Mouse (Mus musculus) bone marrow macrophage, adult 2 months (primary cell): Measurements from ENCODE around the gene Vgll4.

Source experiments
- CTCF ChIP-seq: IDR thresholded peaks from 2 replicates; pipeline ENCODE4 v1.5.1; 2012; ENCODE audit warnings: low read depth, mild to moderate bottlenecking, low read length, moderate library complexity
- POLR2A ChIP-seq: IDR thresholded peaks from 2 replicates; pipeline ENCODE4 v1.6.1; 2012; ENCODE audit warnings: mild to moderate bottlenecking, low read depth, low read length, borderline replicate concordance

DNA sequence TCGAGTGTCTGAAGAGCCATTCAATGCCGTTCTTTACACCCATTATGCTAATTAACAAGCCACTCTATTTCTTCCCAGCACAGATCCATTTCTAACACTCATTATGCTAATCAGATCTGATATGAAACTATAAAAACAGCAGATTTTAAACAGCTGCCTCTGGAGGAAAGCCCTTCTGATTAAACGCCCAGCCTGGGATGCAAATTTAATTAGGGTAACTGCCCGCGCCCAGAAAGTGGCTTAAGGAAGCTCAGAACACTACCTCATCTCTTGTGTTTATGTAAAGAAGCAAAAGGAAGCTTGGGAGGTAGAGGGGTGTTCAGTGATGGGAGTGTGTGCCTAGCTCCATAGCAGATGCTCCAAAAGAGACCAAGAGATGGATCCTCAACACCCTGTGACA, 17.4 kb downstream of the Vgll4 start:
- no peak for TF ChIP-seq POLR2A
- TF ChIP-seq CTCF = no peak
